Mouse (Mus musculus) urinary bladder, postnatal 36 days (tissue): Measurements from ENCODE around the gene Pih1h3b.

ENCODE experiments used
- DNase-seq, 2 experiments: peaks; one replicate each; pipeline ENCODE4 v3.0.0; 2022; ENCODE audit warnings: low spot score in 2 of 2, mixed read lengths in 1 of 2

Pih1h3b gene

DNA sequence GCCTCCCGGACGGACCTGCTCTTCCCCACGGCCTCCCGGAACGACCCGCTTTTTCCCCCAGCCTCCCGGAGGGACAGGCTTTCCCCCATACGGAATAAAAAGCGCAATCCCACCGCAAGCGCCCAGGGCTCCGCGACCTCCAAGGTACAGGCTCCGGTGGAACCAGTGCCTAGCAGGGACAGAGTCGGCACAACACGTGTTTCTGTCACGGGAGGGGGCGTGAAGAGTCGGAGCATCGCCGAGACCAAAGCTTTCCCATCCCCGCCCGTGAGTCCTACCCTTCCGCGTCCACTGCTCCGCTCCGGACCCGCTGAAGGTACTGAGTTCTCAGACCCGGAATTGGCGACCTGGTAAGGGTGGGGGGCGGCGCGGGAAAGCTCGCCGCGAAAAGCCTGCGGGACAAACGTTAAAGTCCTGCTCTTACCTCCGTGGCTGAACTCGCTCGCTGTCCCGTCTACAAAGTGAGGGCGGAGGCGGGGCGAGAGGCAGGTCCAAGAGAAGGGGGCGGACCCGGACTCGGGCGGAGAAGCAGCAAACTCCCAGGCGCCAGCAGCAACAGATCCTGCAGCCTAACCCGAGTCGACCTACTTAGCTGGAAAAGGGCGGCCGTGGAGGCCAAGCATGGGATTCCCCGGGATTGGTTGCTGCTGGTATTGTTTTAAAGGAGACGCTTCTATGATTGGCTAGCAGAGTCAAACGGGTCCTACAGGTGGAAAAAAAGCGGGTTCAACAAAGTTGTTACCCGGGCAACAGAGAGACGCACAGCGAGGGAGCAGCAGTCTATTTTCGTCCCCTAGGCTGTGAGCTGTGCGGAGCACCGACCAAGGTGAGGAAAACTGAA, at the start of gene Pih1h3b, which contains the start of gene Nup62cl:
Pih1h3b (plus strand) TSS at position 745 of the 841 bp plus-strand sequence.
Nup62cl (minus strand) TSS at position 578 of the 841 bp plus-strand sequence.
- peak; percentile 7 to 54 for DNase-seq

GRCm38 (mm10) chrX:140060886-140061874, 1.5 kb upstream of the Pih1h3b start:
- peak in 1 of 2 experiments; percentile 2 for DNase-seq

DNA sequence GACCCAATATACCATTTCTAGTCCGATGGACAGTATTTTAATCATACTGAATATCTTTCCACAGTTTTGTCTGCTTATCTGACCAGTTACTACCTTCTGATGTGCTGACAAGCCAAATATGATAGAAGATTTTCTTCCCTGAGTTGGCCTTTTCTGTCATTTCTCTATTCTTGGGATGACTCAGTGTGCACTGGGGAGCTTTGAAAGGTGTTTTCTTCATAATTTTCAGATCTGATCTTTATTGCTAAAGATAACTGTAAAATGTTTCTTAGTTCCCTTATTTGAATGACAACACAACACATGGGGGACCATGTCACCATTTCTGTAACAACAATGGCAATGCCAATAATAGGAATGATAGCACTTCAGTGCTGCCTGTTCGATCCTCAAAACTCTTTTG, 19.9 kb downstream of the Pih1h3b start:
- DNase-seq: no peak

- no peak for DNase-seq
Measured at GRCm38 (mm10) chrX:140094066-140094465, 31.4 kb downstream of the Pih1h3b start.
